Comparison of ENCODE assay signal across 8 mouse cellular contexts in the genomic region with DNA sequence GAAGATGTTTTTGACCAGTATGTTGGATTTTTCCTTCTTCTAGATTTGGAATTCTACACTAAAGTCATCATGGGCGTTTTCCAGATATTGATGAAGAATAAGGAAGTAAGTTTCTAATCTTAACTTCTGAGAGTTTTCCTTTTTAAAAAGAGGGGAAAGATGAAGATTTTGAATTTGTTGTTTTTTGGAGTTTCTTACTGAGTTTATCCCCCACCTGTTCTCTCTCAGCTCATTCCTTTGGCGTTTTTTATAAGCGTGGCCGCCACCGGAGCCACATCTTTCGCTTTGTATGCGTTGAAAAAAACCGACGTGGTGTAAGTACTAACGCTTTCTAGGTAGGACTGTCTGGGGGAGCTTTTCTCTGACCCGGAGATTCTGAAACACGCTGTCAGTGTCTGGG. TPM values are rescaled to one million over a fixed set of nuclear protein-coding genes. Genes with fewer than 3 reads are reported as not detected.
A peak's percentile ranks its signal among the peaks of the same experiment; 100 is the strongest.
DNase-seq lines count a peak whose midpoint lies in the region; ATAC-seq and TF ChIP-seq lines count a peak whose summit lies in the region.

No protein-coding gene starts in this region.

- no peaks in the 10 kb centered on the region for H3K9me3 ChIP-seq in forebrain, embryonic 10.5 days
- no peaks in the 10 kb centered on the region for H3K9me3 ChIP-seq in limb, embryonic 11.5 days (ENCODE audit: control insufficient read depth, low read length)
- H3K9me3 ChIP-seq in neural tube, embryonic 13.5 days = no peaks in the 10 kb centered on the region

- H3K79me2 ChIP-seq in liver, adult 2 months (ENCODE audit: control insufficient read depth, insufficient read depth, low read length) = no peaks in the 10 kb centered on the region

- TF ChIP-seq CTCF in liver, adult 2 months (IDR thresholded peaks at IDR 0.05; ENCODE audit: low read depth, low read length) = no peak

- 40% methylated on average over 12 of the region's 12 CpGs for whole genome bisulfite sequencing in liver, adult 2 months
- 37% methylated on average over 12 of the region's 12 CpGs for WGBS in forebrain, embryonic 10.5 days
- 36% methylated on average over 12 of the region's 12 CpGs for WGBS in limb, embryonic 11.5 days
- 37% methylated on average over 12 of the region's 12 CpGs for WGBS in neural tube, embryonic 13.5 days

- DNase-seq in liver, adult 2 months (ENCODE audit: extremely low read depth, low read depth, low spot score) = no peak
- no peak for DNase-seq in liver
- no peak for DNase-seq in forebrain, embryonic 10.5 days (ENCODE audit: extremely low spot score, low spot score)
- no peak for DNase-seq in limb, embryonic 11.5 days (ENCODE audit: low spot score)
- no peak for DNase-seq in layer of hippocampus, postnatal 14 days (ENCODE audit: low spot score in 2 of 2)
- no peak for DNase-seq in spleen, postnatal 10 days (ENCODE audit: low spot score in 2 of 2)
- no peak for DNase-seq in layer of hippocampus, postnatal 25 days (ENCODE audit: extremely low spot score in 1 of 2, low spot score in 1 of 2)

- ATAC-seq in limb, embryonic 11.5 days (ENCODE audit: insufficient number of reproducible peaks, low FRiP score, low TSS enrichment, low read depth) = no peak
- no peak for ATAC-seq in neural tube, embryonic 13.5 days (ENCODE audit: low read depth)

- H3K27me3 ChIP-seq in liver, adult 2 months (ENCODE audit: control insufficient read depth, insufficient read depth, low read length) = no peaks in the 10 kb centered on the region
- peaks cover 29% of the 10 kb centered on the region for H3K27me3 ChIP-seq in forebrain, embryonic 10.5 days (ENCODE audit: poor library complexity, severe bottlenecking)
- no peaks in the 10 kb centered on the region; the same call in 1 of the 2 replicates for H3K27me3 ChIP-seq in limb, embryonic 11.5 days (ENCODE audit: control insufficient read depth, insufficient read depth, low read length)
- H3K27me3 ChIP-seq in neural tube, embryonic 13.5 days = peaks cover 21% of the 10 kb centered on the region

- H3K36me3 ChIP-seq in liver, adult 2 months (ENCODE audit: control insufficient read depth, insufficient read depth, low read length) = peaks cover 4% of the 10 kb centered on the region; the same call in 1 of the 2 replicates
- peaks cover 17% of the 10 kb centered on the region for H3K36me3 ChIP-seq in forebrain, embryonic 10.5 days (replicated peaks)
- peaks cover 2% of the 10 kb centered on the region; the same call in 1 of the 2 replicates for H3K36me3 ChIP-seq in limb, embryonic 11.5 days (ENCODE audit: control insufficient read depth, insufficient read depth, low read length)
- H3K36me3 ChIP-seq in neural tube, embryonic 13.5 days = peaks cover 14% of the 10 kb centered on the region

- H3K4me2 ChIP-seq in limb, embryonic 11.5 days (ENCODE audit: low read depth, severe bottlenecking) = peak overlapping the region; percentile 66
- peak overlapping the region; percentile 73 for H3K4me2 ChIP-seq in neural tube, embryonic 13.5 days

- no peak for TF ChIP-seq POLR2A in liver, adult 2 months (IDR thresholded peaks at IDR 0.05; ENCODE audit: extremely low read depth, insufficient read depth, low read length)

- H3K4me3 ChIP-seq in liver, adult 2 months (ENCODE audit: insufficient read depth, low read depth, low read length) = peak overlapping the region; percentile 37; the same call in 1 of the 2 replicates
- H3K4me3 ChIP-seq in forebrain, embryonic 10.5 days = peak overlapping the region; percentile 52
- H3K4me3 ChIP-seq in limb, embryonic 11.5 days (ENCODE audit: low read depth, low read length) = peak overlapping the region; percentile 23
- H3K4me3 ChIP-seq in neural tube, embryonic 13.5 days = peak overlapping the region; percentile 40

- H3K9ac ChIP-seq in liver, adult 2 months (ENCODE audit: low read depth, low read length) = no peak overlapping the region
- H3K9ac ChIP-seq in limb, embryonic 11.5 days (ENCODE audit: low read length) = no peak overlapping the region
- peak overlapping the region; percentile 61 for H3K9ac ChIP-seq in neural tube, embryonic 13.5 days

- no peaks in the 10 kb centered on the region for H3K4me1 ChIP-seq in liver, adult 2 months (ENCODE audit: control insufficient read depth, insufficient read depth, low read length)
- H3K4me1 ChIP-seq in forebrain, embryonic 10.5 days = no peaks in the 10 kb centered on the region
- no peaks in the 10 kb centered on the region for H3K4me1 ChIP-seq in limb, embryonic 11.5 days (ENCODE audit: control insufficient read depth, insufficient read depth, low read length)
- no peaks in the 10 kb centered on the region; the same call in 1 of the 2 replicates for H3K4me1 ChIP-seq in neural tube, embryonic 13.5 days (replicated peaks)

- no peak overlapping the region for H3K27ac ChIP-seq in liver, adult 2 months (replicated peaks; ENCODE audit: insufficient read depth, low read depth, low read length)
- no peak overlapping the region for H3K27ac ChIP-seq in forebrain, embryonic 10.5 days
- no peak overlapping the region for H3K27ac ChIP-seq in limb, embryonic 11.5 days (replicated peaks; ENCODE audit: low read depth, low read length)
- H3K27ac ChIP-seq in neural tube, embryonic 13.5 days (replicated peaks) = no peak overlapping the region

RNA-seq across cellular contexts. Expression of a gene that starts 1.2 kb away (rescaled TPM):
- total RNA-seq in liver, adult 2 months (2014; rRNA removed) = not detected in 2 replicates
- not detected in 2 replicates for polyA plus RNA-seq in liver, adult 2 months (2012; rRNA removed)
- 0.56 and 0.91 TPM in 2 replicates for polyA plus RNA-seq in forebrain, embryonic 10.5 days (2016; fragmentation: Nextera tagmentation; extraction: Ambion mirVana)
- 0.35 and 0.48 TPM in 2 replicates for polyA plus RNA-seq in limb, embryonic 11.5 days (2014; fragmentation: Nextera tagmentation; extraction: Ambion mirVana)
- polyA plus RNA-seq in neural tube, embryonic 13.5 days (2015; fragmentation: Nextera tagmentation; extraction: Ambion mirVana) = 0.43 TPM in 1 of 2 replicates, not detected in the other
- total RNA-seq in layer of hippocampus, postnatal 14 days (2021) = not detected
- under 1 TPM in 1 of 2 experiments, not detected in 1; 0.57 TPM for total RNA-seq in layer of hippocampus, postnatal 25 days (2021)

RNA-seq across cellular contexts. Expression of a gene that starts 26.9 kb away (rescaled TPM):
- 11.9 and 13.6 TPM in 2 replicates for total RNA-seq in liver, adult 2 months (2014; rRNA removed)
- polyA plus RNA-seq in liver, adult 2 months (2012; rRNA removed) = 3.2 and 9.9 TPM in 2 replicates
- polyA plus RNA-seq in forebrain, embryonic 10.5 days (2016; fragmentation: Nextera tagmentation; extraction: Ambion mirVana) = 17.7 and 19.0 TPM in 2 replicates
- polyA plus RNA-seq in limb, embryonic 11.5 days (2014; fragmentation: Nextera tagmentation; extraction: Ambion mirVana) = 6.9 and 8.7 TPM in 2 replicates
- polyA plus RNA-seq in neural tube, embryonic 13.5 days (2015; fragmentation: Nextera tagmentation; extraction: Ambion mirVana) = 28.1 and 31.1 TPM in 2 replicates
- 10 to 100 TPM; 60.3 to 64.8 TPM for total RNA-seq in layer of hippocampus, postnatal 14 days (2021)
- total RNA-seq in layer of hippocampus, postnatal 25 days (2021) = 10 to 100 TPM; 53.6 to 58.9 TPM
